Mouse (Mus musculus) left cerebral cortex, adult 2 months (tissue): ENCODE data around the gene Dtnbp1. TPM values are rescaled to one million over a fixed set of nuclear protein-coding genes. Genes with fewer than 3 reads are reported as not detected.

Source experiments
- DNase-seq, 2 experiments: peaks; one replicate each; pipeline ENCODE4 v3.0.0; 2021 to 2022; ENCODE audit warnings: low spot score in 2 of 2, mixed read lengths in 1 of 2; ENCODE audit errors: extremely low spot score in 1 of 2
- H3K27ac ChIP-seq: fragments of 200-600 bp; 2 replicates; pipeline ENCODE4 v1.8.1; 2022
- H3K4me3 ChIP-seq: fragments of 200-600 bp; 2 replicates; pipeline ENCODE4 v1.8.1; 2022
- CTCF ChIP-seq: fragments of 200-600 bp; IDR thresholded peaks from 2 replicates; pipeline ENCODE4 v1.8.1; 2022; ENCODE audit warnings: antibody characterized with exemption, mild to moderate bottlenecking, moderate library complexity
- intact Hi-C: fragments of 180-260 bp; cut with DNase I; formaldehyde crosslinking; loops from one replicate; pipeline ENCODE4 v1.15.1; 2025
- total RNA-seq, 2 experiments: library from RNA; stranded (reverse); gene quantifications; 2 replicates each; pipeline ENCODE4 v1.2.3; 2021

Gene Dtnbp1
- total RNA-seq, 2 experiments from 2014 or later = 90.1 to 93.8 TPM

DNA sequence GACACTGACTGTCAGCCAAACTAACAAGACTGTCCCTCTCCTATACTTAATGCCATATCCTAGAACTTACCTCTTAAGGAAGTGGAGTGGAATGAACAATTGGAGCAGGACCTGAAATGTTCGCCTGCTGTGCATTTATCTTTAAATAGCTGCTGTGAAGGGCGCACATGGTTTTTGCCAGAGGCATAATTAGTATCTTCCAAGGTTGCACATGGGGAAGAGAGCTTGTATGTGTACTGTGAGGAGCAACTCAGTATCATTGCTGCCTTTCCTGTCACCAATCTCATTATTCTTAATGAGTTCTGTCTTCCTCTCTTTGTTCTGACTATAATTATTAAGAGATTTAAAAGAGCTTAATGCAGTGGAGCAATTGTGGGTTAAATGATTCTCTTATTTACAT is 125.1 kb downstream of the Dtnbp1 start:
- H3K27ac ChIP-seq = no peak overlapping the region
- no peak overlapping the region for H3K4me3 ChIP-seq
- intact Hi-C loops = no loop called here
- DNase-seq = no peak
- TF ChIP-seq CTCF = no peak

Other genes with a start within 250 kb of the Dtnbp1 start
- gene Gm9817, start 76.5 kb upstream of the Dtnbp1 start, total RNA-seq = not detected